Mouse (Mus musculus) 3134 (cell line): ENCODE measurements around the gene Ces1b.

Experiments used
- DNase-seq: peaks from one replicate; pipeline ENCODE4 v3.0.0-alpha.2; 2011; ENCODE audit warnings: low spot score; ENCODE audit not compliant: insufficient read length; ENCODE audit errors: extremely low read depth

The Ces1b gene

DNA sequence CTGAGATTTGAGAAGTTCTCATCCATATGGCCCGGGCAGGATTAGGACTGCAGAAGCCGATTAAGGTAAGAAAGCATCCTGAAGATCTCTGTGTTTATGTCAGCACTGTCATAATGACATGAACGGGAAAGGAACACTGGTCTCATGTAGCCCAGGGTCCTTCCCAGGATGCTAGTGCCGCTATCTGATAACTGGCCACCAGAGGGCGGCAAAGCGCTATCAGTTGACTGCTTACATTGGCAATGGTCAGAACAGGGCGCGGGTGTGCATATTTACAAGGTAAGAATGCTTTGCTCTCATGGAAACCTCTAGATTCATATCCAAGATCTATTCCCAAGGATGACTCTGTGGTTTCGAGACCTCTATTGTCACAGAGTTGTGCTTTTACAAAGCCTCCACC is 68.4 kb downstream of the Ces1b start:
- DNase-seq: no peak

DNA sequence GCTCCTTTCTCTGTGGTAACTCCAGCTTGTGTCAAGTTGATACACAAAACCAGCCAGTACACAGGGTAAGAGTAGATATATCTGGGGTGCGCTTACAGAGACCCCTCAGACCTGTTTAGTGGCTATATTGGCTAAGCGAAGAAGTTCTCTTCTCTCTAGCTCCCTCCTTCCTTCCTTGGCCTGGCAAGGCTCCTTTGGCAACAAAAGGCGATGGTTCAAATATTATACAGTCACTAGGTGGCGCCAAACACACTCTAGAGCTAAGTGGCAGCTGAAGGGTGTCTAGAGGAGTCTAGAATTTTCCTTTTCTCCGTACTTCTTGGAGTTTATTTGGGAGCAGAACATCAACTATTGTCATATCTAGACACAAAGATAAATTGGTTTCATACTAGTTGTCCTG is 69.5 kb downstream of the Ces1b start:
- no peak for DNase-seq
